In genomic region chr6:5277972-5278371, GRCm38 (mm10) we compare ENCODE assay signal across 22 mouse cellular contexts. TPM values are rescaled to one million over a fixed set of nuclear protein-coding genes. Genes with fewer than 3 reads are reported as not detected.
DNase-seq lines count a peak whose midpoint lies in the region; ATAC-seq and TF ChIP-seq lines count a peak whose summit lies in the region.
"Had no signal": no experiment of that assay in that cellular context is flagged by ENCODE, and none has a peak within 500 bp of the region (broad histone marks: within the 10 kb centered on the region; RNA-seq: fewer than 3 reads in every experiment).

No protein-coding gene starts in this region.

- ATAC-seq in kidney, postnatal 0 days (replicated peaks; ENCODE audit: low FRiP score, low read depth): no peak
- no peak for ATAC-seq in lung, postnatal 0 days
- ATAC-seq: CD4-positive, CD25-positive, alpha-beta regulatory T cell, adult 4 months; forebrain, embryonic 15.5 days had no signal

- no peak for TF ChIP-seq POLR2A in lung, adult 2 months (IDR thresholded peaks at IDR 0.05; ENCODE audit: borderline replicate concordance, extremely low read depth, low read depth, low read length)
- TF ChIP-seq POLR2A in brain, embryonic 14.5 days (IDR thresholded peaks at IDR 0.05; ENCODE audit: borderline replicate concordance, extremely low read depth, insufficient read depth, insufficient read length, poor library complexity, severe bottlenecking): no peak

- TF ChIP-seq CTCF in kidney, postnatal 0 days (IDR thresholded peaks at IDR 0.05; ENCODE audit: low read depth): no peak
- TF ChIP-seq CTCF in lung, postnatal 0 days (IDR thresholded peaks at IDR 0.05): no peak
- TF ChIP-seq CTCF in lung, adult 2 months (IDR thresholded peaks at IDR 0.05; ENCODE audit: insufficient read depth, low read length): no peak
- no peak for TF ChIP-seq CTCF in brain, embryonic 14.5 days (IDR thresholded peaks at IDR 0.05; ENCODE audit: borderline replicate concordance, extremely low read depth, insufficient read depth, insufficient read length)

- H3K9ac ChIP-seq in kidney, postnatal 0 days (ENCODE audit: low read depth, low read length): no peak overlapping the region
- no peak overlapping the region for H3K9ac ChIP-seq in lung, postnatal 0 days (replicated peaks; ENCODE audit: low read depth)
- H3K9ac ChIP-seq: embryonic facial prominence, embryonic 13.5 days; forebrain, embryonic 12.5 days; forebrain, embryonic 15.5 days; heart, embryonic 13.5 days; hindbrain, embryonic 12.5 days; hindbrain, embryonic 15.5 days had no signal

- H3K4me2 ChIP-seq in kidney, postnatal 0 days (ENCODE audit: low read length): no peak overlapping the region
- no peak overlapping the region for H3K4me2 ChIP-seq in lung, postnatal 0 days (replicated peaks; ENCODE audit: low read depth, low read length)
- H3K4me2 ChIP-seq: embryonic facial prominence, embryonic 13.5 days; forebrain, embryonic 12.5 days; forebrain, embryonic 15.5 days; heart, embryonic 13.5 days; hindbrain, embryonic 12.5 days; hindbrain, embryonic 15.5 days had no signal

- H3K9me3 ChIP-seq in kidney, postnatal 0 days (replicated peaks; ENCODE audit: low read length): no peaks in the 10 kb centered on the region
- no peaks in the 10 kb centered on the region for H3K9me3 ChIP-seq in lung, postnatal 0 days (ENCODE audit: low read length)
- H3K9me3 ChIP-seq: embryonic facial prominence, embryonic 13.5 days; forebrain, embryonic 12.5 days; forebrain, embryonic 15.5 days; heart, embryonic 10.5 days; heart, embryonic 13.5 days; hindbrain, embryonic 12.5 days; hindbrain, embryonic 15.5 days had no signal

- 34% methylated on average over 5 of the region's 5 CpGs for WGBS in kidney, postnatal 0 days
- WGBS in lung, postnatal 0 days: 26% methylated on average over 5 of the region's 5 CpGs
- 39% methylated on average over 5 of the region's 5 CpGs for WGBS in lung, adult 2 months

- TF ChIP-seq EP300 in lung, postnatal 0 days (IDR thresholded peaks at IDR 0.05): peak; percentile 40; the same call in 1 of the 2 replicates

- no peaks in the 10 kb centered on the region for H3K4me1 ChIP-seq in kidney, postnatal 0 days (replicated peaks; ENCODE audit: insufficient read depth, low read length)
- no peaks in the 10 kb centered on the region for H3K4me1 ChIP-seq in lung, postnatal 0 days (ENCODE audit: insufficient read depth, low read depth, low read length)
- no peaks in the 10 kb centered on the region; the same call in 1 of the 2 replicates for H3K4me1 ChIP-seq in lung, adult 2 months (ENCODE audit: control insufficient read depth, insufficient read depth, low read length)
- H3K4me1 ChIP-seq: heart, embryonic 10.5 days had no signal

- H3K36me3 ChIP-seq in kidney, postnatal 0 days (ENCODE audit: insufficient read depth, low read length): peaks cover 9% of the 10 kb centered on the region; the same call in 1 of the 2 replicates
- H3K36me3 ChIP-seq in lung, postnatal 0 days (ENCODE audit: insufficient read depth, low read length): peaks cover 11% of the 10 kb centered on the region
- H3K36me3 ChIP-seq: forebrain, embryonic 15.5 days; hindbrain, embryonic 12.5 days; hindbrain, embryonic 15.5 days had no signal

- H3K4me3 ChIP-seq in kidney, postnatal 0 days (replicated peaks; ENCODE audit: low read depth, low read length): no peak overlapping the region
- no peak overlapping the region for H3K4me3 ChIP-seq in lung, postnatal 0 days (ENCODE audit: low read depth, low read length)
- no peak overlapping the region for H3K4me3 ChIP-seq in lung, adult 2 months (replicated peaks; ENCODE audit: extremely low read depth, low read depth, low read length)
- H3K4me3 ChIP-seq: embryonic facial prominence, embryonic 13.5 days; erythroblast, embryonic 14.5 days; forebrain, embryonic 12.5 days; forebrain, embryonic 15.5 days; heart, adult 2 months; heart, embryonic 10.5 days; heart, embryonic 13.5 days; hindbrain, embryonic 12.5 days; hindbrain, embryonic 15.5 days had no signal

- H3K27ac ChIP-seq in kidney, postnatal 0 days: no peak overlapping the region
- H3K27ac ChIP-seq in lung, postnatal 0 days (ENCODE audit: low read length): no peak overlapping the region
- H3K27ac ChIP-seq: embryonic facial prominence, embryonic 13.5 days; forebrain, embryonic 12.5 days; forebrain, embryonic 15.5 days; heart, adult 2 months; heart, embryonic 10.5 days; heart, embryonic 13.5 days; hindbrain, embryonic 12.5 days; hindbrain, embryonic 15.5 days had no signal

- DNase-seq in kidney, postnatal 0 days (ENCODE audit: low spot score): peak; percentile 13
- DNase-seq in kidney, postnatal 10 days: no peak
- peak; percentile 19 for DNase-seq in lung, postnatal 0 days (ENCODE audit: low spot score)
- DNase-seq in lung, adult 2 months: no peak
- peak; percentile 40 for DNase-seq in brain, embryonic 14.5 days (ENCODE audit: low read depth)
- DNase-seq in cerebellum, adult 11-12 months: no peak
- DNase-seq: adrenal gland, adult 2 months; adrenal gland, postnatal 14 days; cerebellum, adult 18-20 months; cerebellum, adult 9-10 months; cerebellum, postnatal 14 days; gastrocnemius, postnatal 25 days; heart, adult 2 months had no signal

- no peaks in the 10 kb centered on the region for H3K27me3 ChIP-seq in kidney, postnatal 0 days (ENCODE audit: insufficient read depth, low read length)
- H3K27me3 ChIP-seq in lung, postnatal 0 days (replicated peaks; ENCODE audit: insufficient read depth, low read length): no peaks in the 10 kb centered on the region
- H3K27me3 ChIP-seq: embryonic facial prominence, embryonic 13.5 days; forebrain, embryonic 12.5 days; forebrain, embryonic 15.5 days; heart, embryonic 13.5 days; hindbrain, embryonic 12.5 days; hindbrain, embryonic 15.5 days had no signal

RNA-seq across cellular contexts. Expression of gene Pon2, which starts 20.3 kb away (rescaled TPM):
- polyA plus RNA-seq in kidney, postnatal 0 days (2015; fragmentation: Nextera tagmentation; extraction: Ambion mirVana): 25.8 and 27.8 TPM in 2 replicates
- 88.4 and 98.7 TPM in 2 replicates for polyA plus RNA-seq in lung, postnatal 0 days (2015; fragmentation: Nextera tagmentation; extraction: Ambion mirVana)
- polyA plus RNA-seq in lung, adult 2 months (2012; rRNA removed): 26.4 and 38.2 TPM in 2 replicates
- 9.7 and 14.0 TPM in 2 replicates for polyA plus RNA-seq in brain, embryonic 14.5 days (2012; rRNA removed)

RNA-seq across cellular contexts. Expression of gene Pon3, which starts 21.9 kb away (rescaled TPM):
- 13.1 and 13.8 TPM in 2 replicates for polyA plus RNA-seq in kidney, postnatal 0 days (2015; fragmentation: Nextera tagmentation; extraction: Ambion mirVana)
- 143 and 168 TPM in 2 replicates for polyA plus RNA-seq in lung, postnatal 0 days (2015; fragmentation: Nextera tagmentation; extraction: Ambion mirVana)
- 28.2 and 39.8 TPM in 2 replicates for polyA plus RNA-seq in lung, adult 2 months (2012; rRNA removed)
- 2.3 and 3.5 TPM in 2 replicates for polyA plus RNA-seq in brain, embryonic 14.5 days (2012; rRNA removed)

Comparison
In these comparisons a context has a peak if more than half of its experiments do, and no peak if none do; other contexts are left out.
1. DNase-seq: peak in kidney, postnatal 0 days (single experiment), lung, postnatal 0 days (single experiment) and brain, embryonic 14.5 days (single experiment); none in kidney, postnatal 10 days (single experiment), lung, adult 2 months (single experiment) and cerebellum, adult 11-12 months (single experiment).